Mouse (Mus musculus) heart, postnatal 14 days (tissue): ENCODE results near the gene Car7. TPM values are rescaled to one million over a fixed set of nuclear protein-coding genes. Genes with fewer than 3 reads are reported as not detected.
"Not testable (repeated sequence)": the region's sequence is repeated elsewhere in the genome, so short reads cannot be mapped to it uniquely, and the experiment has no call there.

ENCODE experiments used
- DNase-seq, 2 experiments: peaks; one replicate each; pipeline ENCODE4 v3.0.0; 2021 to 2022
- intact Hi-C: fragments of 180-260 bp; cut with DNase I; formaldehyde crosslinking; loops from one replicate; pipeline ENCODE4 v1.15.1; 2025
- total RNA-seq, 2 experiments: library from RNA; stranded (reverse); gene quantifications; 2 replicates each; pipeline ENCODE4 v1.2.3; 2021

Car7 gene
- total RNA-seq, 2 experiments from 2014 or later, result 4.8 to 4.9 TPM

DNA sequence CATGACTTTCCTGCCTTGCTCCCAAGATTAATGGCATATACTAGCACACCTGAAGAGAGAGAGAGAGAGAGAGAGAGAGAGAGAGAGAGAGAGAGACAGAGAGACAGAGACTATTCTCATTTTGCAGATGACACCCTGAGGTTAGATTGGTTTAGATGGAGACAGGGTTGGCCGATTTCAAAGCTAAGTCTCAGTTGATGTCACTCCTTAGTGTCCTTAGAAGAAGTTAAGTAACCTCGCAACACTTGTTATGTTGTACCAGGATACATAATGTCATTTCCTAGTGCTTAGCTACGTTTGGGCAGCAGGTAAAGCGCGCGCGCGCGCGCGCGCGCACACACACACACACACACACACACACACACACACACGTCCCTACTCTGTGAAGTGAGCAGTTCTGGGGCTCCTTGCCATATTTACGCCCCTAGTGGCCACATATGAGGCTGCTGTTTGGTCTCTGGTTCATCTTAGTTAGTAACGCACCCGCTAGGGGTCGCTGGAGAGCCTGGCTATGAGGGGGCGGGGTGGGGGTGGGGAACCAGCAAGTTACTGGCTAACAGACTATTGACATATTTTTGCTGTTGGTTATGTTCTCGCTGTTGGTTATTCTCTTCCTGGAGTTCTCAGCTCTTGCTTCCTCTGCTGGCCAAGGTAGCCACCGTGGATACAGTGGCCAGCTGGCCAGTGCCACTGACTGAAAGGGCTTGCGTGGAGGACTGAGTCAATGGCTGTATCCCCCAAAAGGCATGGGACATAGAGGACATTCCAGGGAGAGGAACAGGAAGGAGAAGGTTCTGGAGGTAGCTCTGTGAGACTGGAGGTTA, 30.4 kb downstream of the Car7 start:
- intact Hi-C loops, result loop anchor here (5.0 kb wide), 1 partner anchor 123 kb away; the partner anchor contains the start of gene Dync1li2
- peak; percentile 88 to 92 for DNase-seq

DNA sequence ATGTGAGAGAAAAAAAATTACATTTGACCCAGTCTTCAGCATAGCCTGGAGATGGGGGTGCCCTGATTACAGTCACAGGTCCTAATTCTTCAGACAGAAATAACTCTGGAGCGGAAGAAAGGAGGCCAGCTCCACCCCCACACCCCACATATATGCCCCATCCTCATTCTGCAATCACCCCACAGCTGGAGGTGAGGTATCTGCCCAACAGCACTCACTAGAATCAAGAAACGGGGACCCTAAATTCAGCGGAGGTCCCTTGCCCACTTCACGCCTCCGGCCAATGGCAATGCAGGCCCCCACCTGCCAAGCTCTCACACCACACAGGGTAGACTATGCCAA, 30.9 kb downstream of the Car7 start:
- intact Hi-C loops, result loop anchor here (5.0 kb wide), 1 partner anchor 123 kb away; the partner anchor contains the start of gene Dync1li2

DNA sequence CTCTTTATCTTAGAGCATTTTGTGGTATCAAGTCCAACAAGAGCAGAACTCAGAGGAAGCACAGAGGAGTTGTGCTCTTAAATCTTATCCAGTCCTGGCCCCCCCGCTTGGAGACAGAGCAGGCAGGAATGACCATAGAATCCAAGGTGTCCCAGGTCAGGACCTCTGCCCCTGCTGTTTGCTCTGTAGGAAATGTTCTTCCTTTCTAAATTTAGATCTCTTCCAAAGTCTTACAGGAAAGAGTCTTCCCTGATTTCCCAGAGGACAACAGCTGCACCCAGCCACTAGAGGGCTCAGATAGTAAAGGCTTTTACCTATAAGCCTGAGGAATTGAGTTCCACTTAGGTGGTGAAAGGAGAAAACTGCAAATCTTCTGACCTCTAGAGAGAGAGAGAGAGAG, 35.1 kb downstream of the Car7 start:
- intact Hi-C loops, result loop anchor here (1.0 to 5.0 kb wide), 2 partner anchors 35 to 127 kb away; partner anchors contain the start of genes Car7, Dync1li2 and Nae1
- peak in 1 of 2 experiments; percentile 44 for DNase-seq

More for the DNA sequence above, 30.9 kb downstream of the Car7 start:
- no peak for DNase-seq

DNA sequence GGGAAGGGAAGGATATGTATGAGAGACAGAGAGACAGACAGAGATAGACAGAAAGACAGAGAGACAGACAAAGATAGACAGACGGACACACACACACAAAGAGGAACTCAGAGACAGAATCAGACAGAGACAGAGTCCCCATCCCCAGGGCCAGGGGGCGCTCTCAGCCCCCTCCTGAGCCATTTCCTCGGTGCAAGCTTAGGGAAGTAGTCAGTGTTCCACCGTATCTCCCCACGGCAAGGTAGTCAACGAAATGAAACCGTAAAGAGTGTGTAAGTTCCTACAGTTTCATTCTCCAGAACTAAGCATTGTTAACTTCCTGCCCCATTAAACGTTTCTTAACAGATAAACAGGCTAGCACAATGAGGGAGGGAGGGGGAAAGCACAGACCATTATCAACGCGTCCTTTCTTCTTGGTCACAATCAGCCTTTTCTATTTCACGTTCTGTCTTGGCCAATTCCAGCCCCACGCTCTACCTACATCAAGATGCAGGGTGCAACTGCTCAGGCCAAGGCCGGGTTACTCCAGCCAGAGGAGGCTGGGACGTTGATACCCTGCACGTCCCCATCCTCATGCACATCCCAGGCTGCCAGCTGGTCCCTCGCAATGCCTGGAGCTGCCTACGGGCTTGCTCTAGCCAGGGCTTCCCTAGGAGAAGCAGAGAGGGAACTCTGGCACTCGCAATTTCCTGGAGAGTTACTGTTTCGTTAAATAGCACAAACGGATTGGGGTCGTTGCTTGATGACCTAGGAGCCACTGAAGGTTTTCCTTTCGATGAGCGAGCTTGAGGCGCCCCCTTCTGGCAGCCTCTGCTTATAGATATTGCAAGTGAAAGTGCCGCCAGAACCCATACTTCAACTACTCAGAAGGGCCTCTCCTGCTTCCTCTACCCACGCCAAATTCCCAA, 36.2 kb downstream of the Car7 start:
- intact Hi-C loops, result loop anchor here (1.0 to 5.0 kb wide), 2 partner anchors 226 to 318 kb away; partner anchors contain the start of gene Cklf
- peak; percentile 89 to 90 for DNase-seq

DNA sequence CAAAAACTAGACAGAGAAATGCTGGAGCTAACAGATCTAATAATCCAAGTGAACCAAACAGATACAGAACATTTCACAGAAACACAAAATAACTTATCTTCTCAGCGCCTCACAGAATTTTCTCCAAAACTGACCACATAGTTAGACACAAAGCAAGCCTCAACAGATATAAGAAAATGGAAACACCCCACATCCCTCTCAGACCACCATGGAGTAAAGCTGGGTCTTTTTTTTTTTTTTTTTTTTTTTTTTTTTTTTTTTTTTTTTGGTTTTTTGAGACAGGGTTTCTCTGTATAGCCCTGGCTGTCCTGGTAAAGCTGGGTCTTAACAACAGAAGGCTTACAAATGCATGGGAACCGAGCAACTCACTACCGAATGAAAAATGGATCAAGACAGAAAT, 42.3 kb downstream of the Car7 start:
- no peak for DNase-seq
- intact Hi-C loops, result no loop called here

DNA sequence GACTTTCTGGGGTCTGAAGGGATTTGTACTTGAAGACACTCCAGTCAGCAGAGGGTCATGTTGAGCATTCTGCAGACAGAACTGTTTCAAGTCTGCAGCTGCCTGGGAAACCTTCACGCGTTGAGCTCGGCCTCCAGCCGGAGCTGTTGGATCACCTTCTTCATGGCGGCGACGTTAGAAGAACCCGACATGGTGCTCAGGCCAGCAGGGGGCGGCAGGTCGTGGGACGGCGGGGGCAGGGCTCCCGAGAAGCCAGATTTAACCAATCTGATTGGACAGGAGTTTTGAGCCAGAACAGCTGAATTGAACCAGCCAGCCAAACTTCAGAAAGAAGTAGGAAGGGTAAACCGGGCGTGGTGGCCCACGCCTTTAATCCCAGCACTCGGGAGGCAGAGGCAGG, 43.1 kb downstream of the Car7 start:
- DNase-seq, intact Hi-C loops: not testable (repeated sequence)

DNA sequence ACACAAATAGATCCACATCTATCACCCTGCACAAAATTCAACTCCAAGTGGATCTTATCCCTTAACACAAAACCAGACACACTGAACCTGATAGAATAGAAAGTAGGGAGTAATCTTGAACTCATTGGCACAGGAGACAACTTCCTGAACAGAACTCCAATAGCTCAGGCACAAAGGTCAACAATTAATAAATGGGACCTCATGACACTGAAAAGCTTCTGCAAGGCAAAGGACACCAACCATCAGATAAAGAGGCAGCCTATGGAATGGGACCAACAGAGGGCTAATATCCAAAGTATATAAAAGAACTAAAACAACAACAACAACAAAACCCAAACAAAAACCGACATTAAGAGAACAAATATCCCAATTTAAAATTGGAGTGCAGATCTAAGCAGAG, 50.0 kb downstream of the Car7 start:
- DNase-seq, result no peak
- intact Hi-C loops, result no loop called here

DNA sequence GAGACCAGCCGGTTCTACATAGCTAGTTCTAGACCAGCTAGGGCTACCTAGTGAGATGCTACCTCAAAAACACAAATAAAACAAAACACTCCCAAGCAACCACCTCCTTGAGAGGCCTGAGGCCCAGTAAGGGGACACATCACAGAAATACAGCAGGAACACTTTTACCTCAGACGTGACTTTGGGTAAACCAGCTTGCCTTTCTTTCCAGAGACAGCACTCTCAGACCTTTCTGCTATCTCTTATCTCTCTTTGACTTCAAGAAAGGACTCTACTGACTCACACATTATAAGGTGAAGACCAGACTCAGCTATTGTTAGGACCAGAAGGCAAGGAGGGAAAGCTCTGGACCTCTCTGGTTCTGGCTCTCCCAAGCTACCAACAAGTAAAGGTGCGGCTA, 55.8 kb downstream of the Car7 start:
- DNase-seq, result no peak
- intact Hi-C loops, result loop anchor here (10.0 kb wide), 2 partner anchors 585 to 635 kb away; partner anchors contain the start of genes Cbfb and D230025D16Rik

DNA sequence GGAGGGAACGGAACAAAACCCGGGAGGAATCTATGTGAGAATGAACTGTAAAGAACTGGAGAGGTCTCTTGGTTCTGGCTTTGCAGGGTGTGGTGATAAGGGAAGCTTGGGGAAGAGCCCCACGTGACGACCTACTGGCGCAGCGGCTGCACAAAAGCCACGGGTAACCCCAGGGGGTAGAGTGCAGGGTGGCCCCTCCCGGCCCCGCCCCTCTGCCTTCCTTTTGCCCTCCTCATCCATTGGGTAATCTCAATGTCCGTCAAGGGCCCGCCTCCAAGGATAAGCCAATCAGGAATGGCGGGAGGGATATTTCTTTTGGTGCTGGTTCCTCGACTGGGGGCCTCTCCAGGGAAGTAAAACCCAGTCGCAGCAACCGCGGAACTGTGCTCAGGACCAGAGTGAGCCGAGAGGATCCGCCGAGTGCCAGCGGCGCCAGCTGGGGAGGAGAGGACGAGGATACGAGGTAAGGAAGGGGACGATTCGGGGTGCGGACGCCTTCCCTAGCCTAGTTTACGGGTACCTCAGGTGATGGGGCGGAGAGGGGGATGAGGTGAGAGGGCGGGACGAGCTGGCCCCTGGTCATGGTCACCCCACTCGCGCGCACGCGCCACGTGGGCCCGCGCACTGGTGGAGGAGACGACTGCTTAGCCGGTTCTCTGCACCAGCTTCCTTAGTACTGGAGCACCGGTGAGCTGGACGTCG, 56.8 kb downstream of the Car7 start, which contains the start of gene Pdp2:
Gene Pdp2 (plus strand): TSS at position 319 of the 702 bp plus-strand sequence.
- DNase-seq, result peak; percentile 88 to 91
- intact Hi-C loops, result loop anchor here (10.0 kb wide), 2 partner anchors 584 to 634 kb away; partner anchors contain the start of genes Cbfb and D230025D16Rik

DNA sequence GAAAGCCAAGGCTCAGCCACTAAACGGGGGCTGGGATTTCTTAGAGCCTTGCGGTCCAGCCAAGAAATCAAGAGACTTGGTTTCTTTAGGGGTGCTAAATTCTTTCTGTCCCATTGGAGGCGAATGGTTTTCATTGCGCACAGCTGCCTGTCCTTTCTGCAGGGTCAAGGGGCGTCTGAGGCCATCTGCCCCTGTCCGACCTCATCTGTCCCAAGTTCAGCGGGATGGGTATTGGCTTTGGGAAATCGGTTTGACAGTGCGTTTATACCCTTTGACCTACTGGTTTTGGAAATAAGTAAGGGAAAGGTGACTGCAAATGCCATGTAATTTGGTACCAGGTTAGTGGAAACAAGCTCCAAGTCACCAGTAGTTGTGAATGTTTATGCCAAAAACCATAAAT, 57.4 kb downstream of the Car7 start:
- DNase-seq, result no peak
- intact Hi-C loops, result loop anchor here (10.0 kb wide), 2 partner anchors 583 to 633 kb away; partner anchors contain the start of genes Cbfb and D230025D16Rik

DNA sequence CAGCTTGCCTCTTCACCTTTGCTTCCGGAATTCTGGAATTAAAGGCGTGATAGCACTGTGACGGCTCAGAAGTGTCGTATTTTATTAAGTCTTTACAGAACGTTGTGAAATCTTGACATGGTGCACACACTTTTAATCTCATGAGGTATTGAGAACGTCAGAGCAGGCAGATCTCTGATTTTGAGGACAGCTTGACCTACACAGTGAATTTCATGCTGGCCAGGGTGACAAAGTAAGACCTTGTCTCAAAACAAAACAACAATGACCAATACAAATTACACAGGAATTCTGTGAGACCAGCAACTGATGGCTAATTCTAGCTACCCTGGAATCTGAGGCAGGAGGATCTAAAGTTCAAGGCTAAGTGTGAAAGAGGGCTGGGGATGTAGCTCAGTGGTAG, 58.1 kb downstream of the Car7 start:
- intact Hi-C loops, result loop anchor here (10.0 kb wide), 2 partner anchors 582 to 632 kb away; partner anchors contain the start of genes Cbfb and D230025D16Rik
- no peak for DNase-seq

DNA sequence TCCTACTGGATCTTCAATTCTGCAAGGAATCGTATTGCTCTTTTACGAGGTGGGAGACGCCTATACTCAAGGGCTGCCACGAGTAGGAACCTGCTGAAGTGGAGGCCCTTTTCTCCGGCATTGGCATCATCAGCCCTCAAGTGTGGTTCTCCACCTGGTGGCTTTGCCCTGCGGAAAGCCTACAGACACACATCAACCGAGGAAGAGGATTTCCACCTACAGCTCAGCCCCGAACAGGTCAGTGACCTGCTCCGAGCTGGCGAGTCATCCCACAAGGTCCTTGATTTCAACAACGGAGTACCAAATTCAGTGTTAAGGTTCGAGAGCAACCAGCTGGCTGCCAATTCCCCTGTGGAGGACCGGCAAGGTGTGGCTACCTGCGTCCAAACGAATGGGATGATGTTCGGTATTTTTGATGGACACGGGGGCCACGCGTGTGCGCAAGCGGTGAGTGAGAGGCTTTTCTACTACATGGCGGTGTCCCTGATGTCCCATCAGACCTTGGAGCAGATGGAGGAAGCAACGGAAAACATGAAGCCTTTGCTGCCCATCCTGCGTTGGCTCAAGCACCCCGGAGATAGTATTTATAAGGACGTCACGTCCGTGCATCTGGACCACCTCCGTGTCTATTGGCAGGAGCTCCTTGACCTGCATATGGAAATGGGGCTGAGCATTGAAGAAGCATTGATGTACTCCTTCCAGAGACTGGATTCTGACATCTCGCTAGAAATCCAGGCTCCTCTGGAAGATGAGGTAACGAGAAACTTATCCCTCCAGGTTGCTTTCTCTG, 59.2 kb downstream of the Car7 start:
- no peak for DNase-seq
- intact Hi-C loops, result loop anchor here (10.0 kb wide), 2 partner anchors 581 to 631 kb away; partner anchors contain the start of genes Cbfb and D230025D16Rik

DNA sequence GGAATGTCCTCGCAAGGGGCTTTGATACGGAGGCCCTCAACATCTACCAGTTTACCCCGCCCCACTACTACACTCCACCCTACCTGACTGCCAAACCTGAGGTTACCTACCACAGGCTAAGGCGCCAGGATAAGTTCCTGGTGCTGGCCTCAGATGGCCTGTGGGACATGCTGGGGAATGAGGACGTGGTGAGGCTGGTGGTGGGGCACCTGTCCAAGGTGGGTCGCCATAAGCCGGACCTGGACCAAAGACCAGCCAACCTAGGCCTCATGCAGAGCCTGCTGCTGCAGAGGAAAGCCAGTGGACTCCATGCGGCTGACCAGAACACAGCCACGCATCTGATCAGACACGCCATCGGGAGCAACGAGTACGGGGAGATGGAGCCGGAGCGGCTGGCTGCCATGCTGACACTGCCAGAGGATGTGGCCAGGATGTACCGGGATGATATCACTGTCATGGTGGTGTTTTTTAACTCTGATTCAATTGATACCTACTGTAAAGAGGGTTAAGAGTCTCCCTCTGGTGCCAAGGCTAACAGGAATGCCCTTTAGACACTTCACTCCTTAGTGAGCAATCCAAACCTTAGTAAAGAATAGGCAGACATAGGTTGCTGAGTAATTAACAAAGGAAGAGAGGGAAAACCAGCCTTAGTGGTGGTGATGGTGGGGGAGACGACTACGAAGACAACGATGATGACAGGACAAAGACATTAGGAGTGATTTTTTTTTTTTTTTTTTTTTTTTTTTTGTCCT, 60.3 kb downstream of the Car7 start:
- DNase-seq, result no peak
- intact Hi-C loops, result loop anchor here (10.0 kb wide), 2 partner anchors 580 to 630 kb away; partner anchors contain the start of genes Cbfb and D230025D16Rik

DNA sequence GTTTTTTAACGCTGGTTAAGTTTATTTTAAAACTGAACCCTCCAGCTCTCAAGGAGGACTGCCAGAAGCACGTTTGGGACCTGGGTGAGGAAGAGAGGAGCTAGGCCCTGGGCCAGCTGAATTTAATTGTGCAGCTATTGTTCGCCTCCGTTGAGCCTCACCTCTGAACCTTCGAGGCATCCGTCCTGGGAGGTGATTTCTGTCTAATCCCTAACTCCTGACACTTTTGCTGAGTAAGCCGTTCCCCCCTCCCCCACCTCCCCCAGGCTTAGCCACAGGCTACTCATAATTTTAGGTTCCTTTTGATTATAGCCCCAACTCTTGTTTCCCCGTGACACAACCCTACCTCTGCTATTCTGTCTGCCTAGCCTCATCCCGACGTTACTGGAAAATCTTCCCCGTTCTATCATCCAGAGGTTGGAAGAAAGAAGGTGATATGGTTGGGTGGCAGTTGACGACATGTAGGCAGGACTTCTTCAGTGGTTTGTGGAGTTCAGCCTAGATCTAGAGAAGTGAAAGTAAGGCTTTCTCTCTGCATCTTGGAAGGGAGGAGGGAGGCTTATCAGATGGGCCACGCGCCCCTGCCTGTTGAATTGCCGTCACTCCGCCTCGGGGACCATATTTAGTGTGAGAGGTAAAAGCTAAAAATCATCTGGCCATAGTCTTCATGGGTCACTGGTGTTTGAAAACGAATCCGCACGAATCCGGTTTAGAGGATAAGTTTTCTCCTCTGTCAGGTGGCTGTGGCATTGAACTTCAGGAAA, 61.5 kb downstream of the Car7 start:
- intact Hi-C loops, result loop anchor here (10.0 kb wide), 2 partner anchors 579 to 629 kb away; partner anchors contain the start of genes Cbfb and D230025D16Rik
- no peak for DNase-seq

DNA sequence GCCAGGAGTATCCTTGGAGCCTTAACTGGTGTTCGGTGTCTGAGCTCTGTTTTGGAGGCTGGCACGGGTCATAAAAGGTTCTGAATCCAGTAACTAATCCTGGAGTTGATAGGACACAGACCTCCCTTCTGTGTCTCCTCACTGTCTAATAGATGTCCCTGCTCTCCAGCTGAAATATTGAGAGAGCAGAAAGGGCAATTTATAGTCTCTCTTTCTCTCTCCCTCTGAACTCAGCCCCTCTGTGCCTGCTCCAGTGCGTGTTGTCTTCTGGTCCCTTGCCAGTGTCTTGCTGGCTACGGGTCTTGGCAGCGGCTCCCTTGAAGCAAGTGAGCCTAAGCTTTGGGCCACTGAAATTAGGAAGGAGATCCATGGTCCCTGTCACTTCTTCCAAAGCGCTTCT, 63.2 kb downstream of the Car7 start:
- intact Hi-C loops, result loop anchor here (10.0 kb wide), 2 partner anchors 577 to 627 kb away; partner anchors contain the start of genes Cbfb and D230025D16Rik

DNA sequence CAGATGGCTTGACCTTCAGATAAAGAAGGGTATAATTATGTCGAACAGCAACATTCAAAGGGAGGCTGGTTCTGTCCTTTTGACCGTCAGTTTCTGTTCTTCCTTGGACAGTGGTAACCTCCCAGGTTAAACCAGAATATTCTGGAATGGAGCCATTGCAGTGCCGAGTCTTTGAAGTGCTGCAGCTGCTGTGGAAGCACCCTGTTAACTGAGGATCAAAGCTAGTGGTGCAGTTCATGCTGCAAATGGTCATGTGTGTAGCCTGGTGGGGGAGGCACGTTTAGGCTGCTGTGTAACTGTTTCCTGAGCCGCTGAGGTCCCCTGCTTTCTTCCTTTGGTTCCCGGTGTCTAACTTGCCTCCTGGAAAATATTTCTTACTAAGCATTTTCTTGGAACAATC, 64.0 kb downstream of the Car7 start:
- intact Hi-C loops, result loop anchor here (10.0 kb wide), 2 partner anchors 576 to 626 kb away; partner anchors contain the start of genes Cbfb and D230025D16Rik
- DNase-seq, result no peak

More for the DNA sequence above, 63.2 kb downstream of the Car7 start:
- DNase-seq, result no peak
